11 mouse cellular contexts compared by ENCODE assay signal in the genomic region with DNA sequence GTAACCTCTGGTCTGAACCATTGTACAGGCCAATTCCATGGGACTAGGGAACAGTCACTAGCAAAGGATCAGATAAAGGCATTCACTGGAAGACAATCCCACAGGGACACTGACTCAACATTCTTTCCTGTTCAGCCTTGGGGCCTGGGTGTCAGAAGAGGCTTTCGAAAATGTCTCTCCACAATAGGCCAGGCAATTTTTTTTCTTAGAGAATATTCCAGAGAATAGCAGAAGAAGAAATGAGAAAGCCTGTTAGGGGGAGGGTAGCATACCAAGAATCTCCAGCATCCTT. TPM values are rescaled to one million over a fixed set of nuclear protein-coding genes. Genes with fewer than 3 reads are reported as not detected.
DNase-seq lines count a peak whose midpoint lies in the region; ATAC-seq and TF ChIP-seq lines count a peak whose summit lies in the region.
"Had no signal": no experiment of that assay in that cellular context is flagged by ENCODE, and none has a peak within 500 bp of the region (broad histone marks: within the 10 kb centered on the region; RNA-seq: fewer than 3 reads in every experiment).

No protein-coding gene starts in this region.

- CTCF ChIA-PET in Patski (lab: Charles Lee): no interaction called here

- H3K4me3 ChIP-seq in gastrocnemius, adult 2 months: peak overlapping the region; percentile 75
- peak overlapping the region; percentile 56; the same call in 1 of the 2 replicates for H3K4me3 ChIP-seq in heart, embryonic 16.5 days (ENCODE audit: low read length)
- H3K4me3 ChIP-seq in midbrain, embryonic 10.5 days: peak overlapping the region; percentile 54

- POLR2A ChIA-PET in Patski (lab: Charles Lee): no interaction called here

- intact Hi-C loops in gastrocnemius, adult 2 months (cut with DNase I): no loop called here

- no peaks in the 10 kb centered on the region for H3K4me1 ChIP-seq in heart, embryonic 16.5 days (ENCODE audit: control insufficient read depth, insufficient read depth, low read length)
- peaks cover 3% of the 10 kb centered on the region; the same call in 1 of the 2 replicates for H3K4me1 ChIP-seq in midbrain, embryonic 10.5 days

- H3K27me3 ChIP-seq in Patski: peaks cover 2% of the 10 kb centered on the region
- no peaks in the 10 kb centered on the region for H3K27me3 ChIP-seq in heart, embryonic 16.5 days (ENCODE audit: control insufficient read depth, insufficient read depth, low read length)
- peaks cover 8% of the 10 kb centered on the region; the same call in 1 of the 2 replicates for H3K27me3 ChIP-seq in midbrain, embryonic 10.5 days (ENCODE audit: low read depth, poor library complexity, severe bottlenecking)

- no peak overlapping the region; the same call in 1 of the 2 replicates for H3K9ac ChIP-seq in heart, embryonic 16.5 days (ENCODE audit: low read length)

- peak; percentile 28 for ATAC-seq in Patski
- ATAC-seq in heart, embryonic 16.5 days (replicated peaks; ENCODE audit: extremely low read depth, insufficient read depth, low FRiP score): no peak

- 93% methylated on average over 1 of the region's 1 CpGs for WGBS in heart, embryonic 16.5 days
- 78% methylated on average over 1 of the region's 1 CpGs for WGBS in midbrain, embryonic 10.5 days

- in situ Hi-C loops in Patski (cut with MboI; ENCODE audit: low pct_unique_long_range_greater_than_20kb): no loop called here

- no peaks in the 10 kb centered on the region for H3K36me3 ChIP-seq in heart, embryonic 16.5 days (ENCODE audit: control insufficient read depth, insufficient read depth)
- no peaks in the 10 kb centered on the region for H3K36me3 ChIP-seq in midbrain, embryonic 10.5 days

- H3K9me3 ChIP-seq in heart, embryonic 16.5 days (replicated peaks; ENCODE audit: control insufficient read depth, low read length): no peaks in the 10 kb centered on the region
- H3K9me3 ChIP-seq in midbrain, embryonic 10.5 days (replicated peaks): no peaks in the 10 kb centered on the region

- peak overlapping the region; percentile 64 for H3K27ac ChIP-seq in gastrocnemius, adult 2 months
- no peak overlapping the region for H3K27ac ChIP-seq in heart, embryonic 16.5 days (ENCODE audit: low read length)
- H3K27ac ChIP-seq in midbrain, embryonic 10.5 days (replicated peaks): no peak overlapping the region
- H3K27ac ChIP-seq: macrophage had no signal

- no peak for TF ChIP-seq CTCF in gastrocnemius, adult 2 months (IDR thresholded peaks at IDR 0.05)
- no peak for TF ChIP-seq CTCF in Patski (IDR thresholded peaks at IDR 0.05)

- no peak for DNase-seq in gastrocnemius, adult 2 months
- no peak for DNase-seq in gastrocnemius, postnatal 4 days (ENCODE audit: low spot score in 2 of 2)
- DNase-seq in Patski (ENCODE audit: low read depth, low spot score): no peak
- DNase-seq in midbrain, embryonic 10.5 days (ENCODE audit: low spot score): no peak
- no peak for DNase-seq in frontal cortex, postnatal 10 days (ENCODE audit: low spot score in 2 of 2)
- DNase-seq in MN1 (ENCODE audit: low spot score): no peak
- DNase-seq in cerebellum, adult 11 months: no peak

- peak overlapping the region; percentile 80 for H3K4me2 ChIP-seq in heart, embryonic 16.5 days (ENCODE audit: low read depth, low read length)

RNA-seq across cellular contexts. Expression of a gene that starts 0.7 kb away (rescaled TPM):
- total RNA-seq in gastrocnemius, adult 2 months (2021): under 1 TPM; 0.23 to 0.56 TPM
- total RNA-seq in gastrocnemius, postnatal 4 days (2021): 1 to 10 TPM; 2.5 to 2.8 TPM
- polyA plus RNA-seq in Patski (2021): 2.5 TPM
- polyA plus RNA-seq in heart, embryonic 16.5 days (2015; fragmentation: Nextera tagmentation; extraction: Ambion mirVana): 0.97 and 1.9 TPM in 2 replicates
- polyA plus RNA-seq in midbrain, embryonic 10.5 days (2016; fragmentation: Nextera tagmentation; extraction: Ambion mirVana): 0.55 and 0.72 TPM in 2 replicates
- polyA plus RNA-seq: macrophage had no signal

RNA-seq across cellular contexts. Expression of a gene that starts 53.5 kb away (rescaled TPM):
- total RNA-seq in gastrocnemius, adult 2 months (2021): not detected
- total RNA-seq in gastrocnemius, postnatal 4 days (2021): not detected
- polyA plus RNA-seq in Patski (2021): not detected
- not detected in 2 replicates for polyA plus RNA-seq in heart, embryonic 16.5 days (2015; fragmentation: Nextera tagmentation; extraction: Ambion mirVana)
- not detected in 2 replicates for polyA plus RNA-seq in midbrain, embryonic 10.5 days (2016; fragmentation: Nextera tagmentation; extraction: Ambion mirVana)
- polyA plus RNA-seq: frontal cortex, adult 2 months; large intestine, adult 2 months; macrophage had no signal
